Mouse (Mus musculus): Measurements from ENCODE around the gene Olfr1441.

GRCm38 (mm10) chr19:12427605-12428004 is 10.4 kb downstream of the Olfr1441 start, which contains the start of gene Pfpl:
- no peak for TF ChIP-seq POLR2A (IDR thresholded peaks at IDR 0.05; ENCODE audit: low read depth, low read length)
- TF ChIP-seq CTCF (IDR thresholded peaks at IDR 0.05; ENCODE audit: extremely low read depth, insufficient read depth, insufficient read length, insufficient replicate concordance): no peak

Measured in spleen, adult 2 months (tissue).